Comparison of ENCODE assay signal across 9 mouse cellular contexts in genomic region chr4:150248009-150248408, GRCm38 (mm10). TPM values are rescaled to one million over a fixed set of nuclear protein-coding genes. Genes with fewer than 3 reads are reported as not detected.
DNase-seq lines count a peak whose midpoint lies in the region; ATAC-seq and TF ChIP-seq lines count a peak whose summit lies in the region.
"Had no signal": no experiment of that assay in that cellular context is flagged by ENCODE, and none has a peak within 500 bp of the region (broad histone marks: within the 10 kb centered on the region; RNA-seq: fewer than 3 reads in every experiment).

No protein-coding gene starts in this region.

- WGBS in forebrain, embryonic 14.5 days, result 51% methylated on average over 5 of the region's 5 CpGs
- WGBS in limb, embryonic 11.5 days, result 65% methylated on average over 5 of the region's 5 CpGs
- WGBS in midbrain, embryonic 14.5 days, result 65% methylated on average over 5 of the region's 5 CpGs

- H3K36me3 ChIP-seq in forebrain, embryonic 14.5 days (ENCODE audit: control insufficient read depth, insufficient read depth, low read length), result peaks cover 68% of the 10 kb centered on the region
- peaks cover 45% of the 10 kb centered on the region for H3K36me3 ChIP-seq in limb, embryonic 11.5 days (ENCODE audit: control insufficient read depth, insufficient read depth, low read length)
- H3K36me3 ChIP-seq in midbrain, embryonic 14.5 days (ENCODE audit: control insufficient read depth, insufficient read depth, low read length), result peaks cover 65% of the 10 kb centered on the region

- peak; percentile 49 for ATAC-seq in forebrain, embryonic 14.5 days
- peak; percentile 88 for ATAC-seq in inflammation-experienced regulatory T-cells, adult 6 months
- peak; percentile 40; the same call in 1 of the 2 replicates for ATAC-seq in limb, embryonic 11.5 days (ENCODE audit: insufficient number of reproducible peaks, low FRiP score, low TSS enrichment, low read depth)
- no peak for ATAC-seq in midbrain, embryonic 14.5 days (ENCODE audit: low FRiP score, low TSS enrichment)

- no peak overlapping the region for H3K27ac ChIP-seq in forebrain, embryonic 14.5 days (ENCODE audit: low read depth, low read length)
- H3K27ac ChIP-seq in limb, embryonic 11.5 days (replicated peaks; ENCODE audit: low read depth, low read length), result no peak overlapping the region
- H3K27ac ChIP-seq in midbrain, embryonic 14.5 days (replicated peaks; ENCODE audit: low read depth, low read length), result no peak overlapping the region

- H3K4me3 ChIP-seq in forebrain, embryonic 14.5 days (ENCODE audit: low read depth, low read length), result no peak overlapping the region
- H3K4me3 ChIP-seq in limb, embryonic 11.5 days (ENCODE audit: low read depth, low read length), result no peak overlapping the region
- H3K4me3 ChIP-seq in midbrain, embryonic 14.5 days (replicated peaks; ENCODE audit: low read depth, low read length), result no peak overlapping the region

- no peaks in the 10 kb centered on the region for H3K27me3 ChIP-seq in forebrain, embryonic 14.5 days (replicated peaks; ENCODE audit: control insufficient read depth, insufficient read depth, low read length)
- no peaks in the 10 kb centered on the region for H3K27me3 ChIP-seq in limb, embryonic 11.5 days (ENCODE audit: control insufficient read depth, insufficient read depth, low read length)
- no peaks in the 10 kb centered on the region for H3K27me3 ChIP-seq in midbrain, embryonic 14.5 days (ENCODE audit: control insufficient read depth, insufficient read depth, low read length)

- peaks cover 10% of the 10 kb centered on the region for H3K4me1 ChIP-seq in forebrain, embryonic 14.5 days (ENCODE audit: control insufficient read depth, insufficient read depth, low read length)
- no peaks in the 10 kb centered on the region for H3K4me1 ChIP-seq in limb, embryonic 11.5 days (ENCODE audit: control insufficient read depth, insufficient read depth, low read length)
- peaks cover 19% of the 10 kb centered on the region for H3K4me1 ChIP-seq in midbrain, embryonic 14.5 days (ENCODE audit: control insufficient read depth, insufficient read depth, low read length)

- TF ChIP-seq CTCF in brain, embryonic 14.5 days (IDR thresholded peaks at IDR 0.05; ENCODE audit: borderline replicate concordance, extremely low read depth, insufficient read depth, insufficient read length), result peak; percentile 96

- H3K9ac ChIP-seq in forebrain, embryonic 14.5 days (ENCODE audit: low read length), result no peak overlapping the region
- H3K9ac ChIP-seq in limb, embryonic 11.5 days (ENCODE audit: low read length), result no peak overlapping the region
- no peak overlapping the region for H3K9ac ChIP-seq in midbrain, embryonic 14.5 days (replicated peaks; ENCODE audit: low read length)

- peak; percentile 69 to 78 for DNase-seq in left cerebral cortex, adult 18-20 months (ENCODE audit: low spot score in 2 of 2)
- no peak for DNase-seq in left cerebral cortex, adult 11 months (ENCODE audit: low spot score)
- DNase-seq in brain, embryonic 14.5 days (ENCODE audit: low read depth), result peak; percentile 81
- DNase-seq in forebrain, embryonic 14.5 days (ENCODE audit: low spot score), result peak; percentile 79
- peak; percentile 77 for DNase-seq in limb, embryonic 11.5 days (ENCODE audit: low spot score)
- DNase-seq in midbrain, embryonic 14.5 days, result peak; percentile 87
- DNase-seq in spleen, postnatal 14 days (ENCODE audit: low spot score in 2 of 2), result peak; percentile 22 to 51

- H3K9me3 ChIP-seq in forebrain, embryonic 14.5 days (replicated peaks; ENCODE audit: control insufficient read depth, low read length), result no peaks in the 10 kb centered on the region
- no peaks in the 10 kb centered on the region for H3K9me3 ChIP-seq in limb, embryonic 11.5 days (ENCODE audit: control insufficient read depth, low read length)
- no peaks in the 10 kb centered on the region for H3K9me3 ChIP-seq in midbrain, embryonic 14.5 days (ENCODE audit: control insufficient read depth, low read length)

- TF ChIP-seq POLR2A in brain, embryonic 14.5 days (IDR thresholded peaks at IDR 0.05; ENCODE audit: borderline replicate concordance, extremely low read depth, insufficient read depth, insufficient read length, poor library complexity, severe bottlenecking), result no peak

- H3K4me2 ChIP-seq in forebrain, embryonic 14.5 days (ENCODE audit: low read length), result no peak overlapping the region
- no peak overlapping the region for H3K4me2 ChIP-seq in limb, embryonic 11.5 days (ENCODE audit: low read depth, severe bottlenecking)
- H3K4me2 ChIP-seq in midbrain, embryonic 14.5 days (ENCODE audit: low read length), result no peak overlapping the region

RNA-seq across cellular contexts. Expression of gene Eno1, which starts 11.5 kb away (rescaled TPM):
- 100 to 1,000 TPM; 426 to 458 TPM for total RNA-seq in left cerebral cortex, adult 18-20 months (2021)
- 485 and 505 TPM in 2 replicates for polyA plus RNA-seq in brain, embryonic 14.5 days (2012; rRNA removed)
- 958 and 988 TPM in 2 replicates for polyA plus RNA-seq in forebrain, embryonic 14.5 days (2014; fragmentation: Nextera tagmentation; extraction: Ambion mirVana)
- polyA plus RNA-seq in inflammation-experienced regulatory T-cells, adult 6 months (2017; shearing (Covaris generic)), result 100 to 1,000 TPM; 503 to 566 (median 560) TPM
- 2,196 and 2,311 TPM in 2 replicates for polyA plus RNA-seq in limb, embryonic 11.5 days (2014; fragmentation: Nextera tagmentation; extraction: Ambion mirVana)
- polyA plus RNA-seq in midbrain, embryonic 14.5 days (2014; fragmentation: Nextera tagmentation; extraction: Ambion mirVana), result 935 and 972 TPM in 2 replicates

RNA-seq across cellular contexts. Expression of gene Rere, which starts 33.4 kb away (rescaled TPM):
- total RNA-seq in left cerebral cortex, adult 18-20 months (2021), result 100 to 1,000 TPM in 1 of 2 experiments, 10 to 100 TPM in 1; 89.9 to 102 TPM
- 37.3 and 82.1 TPM in 2 replicates for polyA plus RNA-seq in brain, embryonic 14.5 days (2012; rRNA removed)
- 21.2 and 25.1 TPM in 2 replicates for polyA plus RNA-seq in forebrain, embryonic 14.5 days (2014; fragmentation: Nextera tagmentation; extraction: Ambion mirVana)
- polyA plus RNA-seq in inflammation-experienced regulatory T-cells, adult 6 months (2017; shearing (Covaris generic)), result 10 to 100 TPM; 10.1 to 32.0 (median 28.4) TPM
- 37.9 and 44.9 TPM in 2 replicates for polyA plus RNA-seq in limb, embryonic 11.5 days (2014; fragmentation: Nextera tagmentation; extraction: Ambion mirVana)
- 37.6 and 48.6 TPM in 2 replicates for polyA plus RNA-seq in midbrain, embryonic 14.5 days (2014; fragmentation: Nextera tagmentation; extraction: Ambion mirVana)

RNA-seq across cellular contexts. Expression of gene Car6, which starts 46.9 kb away (rescaled TPM):
- not detected for total RNA-seq in left cerebral cortex, adult 18-20 months (2021)
- polyA plus RNA-seq in brain, embryonic 14.5 days (2012; rRNA removed), result not detected in 2 replicates
- not detected in 2 replicates for polyA plus RNA-seq in forebrain, embryonic 14.5 days (2014; fragmentation: Nextera tagmentation; extraction: Ambion mirVana)
- not detected for polyA plus RNA-seq in inflammation-experienced regulatory T-cells, adult 6 months (2017; shearing (Covaris generic))
- polyA plus RNA-seq in limb, embryonic 11.5 days (2014; fragmentation: Nextera tagmentation; extraction: Ambion mirVana), result 0.09 and 0.34 TPM in 2 replicates
- polyA plus RNA-seq in midbrain, embryonic 14.5 days (2014; fragmentation: Nextera tagmentation; extraction: Ambion mirVana), result 0.32 TPM in 1 of 2 replicates, not detected in the other
- total RNA-seq: left cerebral cortex, adult 8-10 months had no signal
